Mouse (Mus musculus) ES-Bruce4 (cell line): ENCODE data around the gene Ptpn11.

Experiments
- CTCF ChIP-seq: IDR thresholded peaks from one replicate; pipeline ENCODE4 v1.8.1; 2011; ENCODE audit warnings: low read depth, low read length
- EP300 ChIP-seq: IDR thresholded peaks from 2 replicates; pipeline ENCODE4 v1.6.1; 2011; ENCODE audit warnings: low read depth, low read length; ENCODE audit not compliant: insufficient read depth
- POLR2A ChIP-seq: IDR thresholded peaks from one replicate; pipeline ENCODE4 v1.8.1; 2011; ENCODE audit warnings: low read length; ENCODE audit not compliant: insufficient read depth

- TF ChIP-seq POLR2A (no peak), CTCF (no peak), EP300 (no peak)
Measured at GRCm38 (mm10) chr5:121162923-121163322, 28.3 kb downstream of the Ptpn11 start.
